Mouse (Mus musculus): ENCODE results near the gene Cyfip1. TPM values are rescaled to one million over a fixed set of nuclear protein-coding genes. Genes with fewer than 3 reads are reported as not detected.

Gene Cyfip1
- polyA plus RNA-seq, 1 experiment = 38.3 TPM

DNA sequence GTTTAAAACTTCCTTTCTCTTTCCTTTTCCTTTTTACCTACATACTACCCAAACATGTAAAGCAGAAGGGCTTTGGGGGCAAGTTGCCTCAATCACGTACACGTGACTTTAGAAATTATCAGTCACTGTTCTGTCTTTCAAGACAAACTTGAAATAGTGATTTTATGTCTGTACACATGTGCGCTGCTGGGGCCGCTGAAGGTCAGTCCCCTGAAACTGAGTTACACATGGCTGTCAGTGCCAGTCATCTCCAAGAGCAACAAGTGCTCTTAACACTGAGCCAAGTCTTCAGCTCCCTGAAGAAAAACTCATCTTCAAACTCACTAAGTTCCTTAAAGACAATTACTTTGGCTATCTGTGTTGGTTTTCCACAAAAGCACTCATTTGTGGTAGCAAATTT is 116.4 kb downstream of the Cyfip1 start:
- no peak for DNase-seq (ENCODE audit: low read depth)
- TF ChIP-seq CTCF (IDR thresholded peaks at IDR 0.05; ENCODE audit: borderline replicate concordance, extremely low read depth, insufficient read depth, insufficient read length) (no peak), POLR2A (IDR thresholded peaks at IDR 0.05; ENCODE audit: borderline replicate concordance, extremely low read depth, insufficient read depth, insufficient read length, poor library complexity, severe bottlenecking) (no peak)

DNA sequence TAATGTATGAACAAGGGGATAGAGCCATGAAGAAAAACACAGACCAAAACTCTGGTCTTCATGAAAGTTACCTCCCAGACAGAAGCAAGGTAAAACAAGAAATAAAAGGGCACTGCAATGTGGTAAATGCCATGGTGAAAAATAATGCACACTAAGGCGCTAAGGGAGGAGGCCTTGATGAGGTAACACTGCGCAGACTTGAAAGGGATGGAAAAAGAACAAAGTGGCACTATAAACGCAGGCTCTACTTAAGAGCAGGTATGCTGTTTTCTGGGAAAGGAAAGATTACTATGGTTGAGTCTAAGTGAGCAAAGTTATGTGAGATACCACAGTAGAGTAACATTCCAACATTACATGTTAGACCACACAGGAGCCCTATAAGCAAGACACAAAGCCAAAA is 118.3 kb downstream of the Cyfip1 start:
- no peak for DNase-seq (ENCODE audit: low read depth)
- TF ChIP-seq CTCF (IDR thresholded peaks at IDR 0.05; ENCODE audit: borderline replicate concordance, extremely low read depth, insufficient read depth, insufficient read length) (no peak), POLR2A (IDR thresholded peaks at IDR 0.05; ENCODE audit: borderline replicate concordance, extremely low read depth, insufficient read depth, insufficient read length, poor library complexity, severe bottlenecking) (no peak)

DNA sequence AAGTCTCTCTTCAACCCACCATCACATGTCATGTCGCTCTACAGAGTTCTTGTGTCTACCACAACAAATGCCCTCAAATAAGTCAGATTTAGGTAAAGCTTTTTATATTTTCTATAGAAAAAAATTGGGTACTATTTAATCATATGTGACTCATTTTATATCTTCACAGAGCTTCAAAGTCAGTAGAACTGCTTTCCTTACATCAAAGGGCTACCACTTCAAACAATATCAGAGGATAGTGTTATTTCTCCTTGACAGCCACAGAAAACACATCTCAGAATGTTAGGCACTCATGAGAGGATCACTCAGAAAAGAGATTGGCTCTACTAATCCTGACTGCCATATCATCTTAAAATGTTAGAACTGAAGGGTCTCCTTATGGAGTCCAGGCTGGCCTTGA is 119.0 kb downstream of the Cyfip1 start:
- TF ChIP-seq CTCF (IDR thresholded peaks at IDR 0.05; ENCODE audit: borderline replicate concordance, extremely low read depth, insufficient read depth, insufficient read length) (no peak), POLR2A (IDR thresholded peaks at IDR 0.05; ENCODE audit: borderline replicate concordance, extremely low read depth, insufficient read depth, insufficient read length, poor library complexity, severe bottlenecking) (no peak)
- DNase-seq (ENCODE audit: low read depth) = no peak

DNA sequence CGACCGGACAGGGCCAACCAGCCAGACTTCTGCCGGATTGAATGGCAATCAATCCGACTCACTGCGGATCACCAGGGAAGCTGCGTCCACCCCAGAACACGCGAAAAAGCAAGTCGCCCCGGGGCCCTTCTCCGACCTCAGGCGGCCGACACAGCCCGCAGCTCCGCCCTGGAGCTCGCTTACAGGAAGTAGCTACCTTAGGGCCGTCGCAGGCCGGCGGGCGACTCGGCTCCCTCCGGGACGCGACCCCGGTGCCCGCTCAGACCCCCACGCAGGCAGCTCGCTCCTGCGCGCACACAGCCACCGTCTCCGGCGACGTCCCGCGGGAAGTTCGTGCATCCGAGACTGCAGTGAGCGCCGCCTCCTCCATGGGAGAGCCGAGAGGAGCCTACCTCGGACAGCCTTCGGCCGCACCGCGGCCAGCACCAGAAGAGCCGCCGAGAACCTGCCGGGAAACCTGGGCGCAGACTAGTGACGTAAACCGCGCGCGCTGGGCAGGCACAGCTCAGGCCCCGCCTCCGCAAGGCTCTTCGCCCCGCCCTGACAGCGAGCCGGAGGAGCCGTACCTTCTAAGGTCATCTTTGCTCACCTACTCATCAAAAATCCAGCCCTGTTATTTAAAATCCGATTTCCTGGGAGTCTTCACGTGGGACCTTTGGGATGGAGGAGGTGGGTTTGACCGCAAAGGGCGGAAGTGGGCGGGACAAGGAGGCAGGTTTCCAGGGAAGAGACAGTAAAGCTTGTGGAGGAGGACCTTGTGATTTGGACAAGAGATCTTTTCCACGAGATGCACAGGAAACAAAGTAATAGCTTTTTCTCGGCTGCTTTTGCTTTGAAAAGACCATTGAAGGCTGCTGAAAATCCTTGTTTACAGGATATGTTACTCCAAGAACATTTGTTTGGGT is 120.7 kb downstream of the Cyfip1 start, which contains the start of gene Nipa2:
Gene Nipa2 (minus strand): TSS at position 473 of the 905 bp plus-strand sequence.
- peak; percentile 97 for DNase-seq (ENCODE audit: low read depth)
- TF ChIP-seq POLR2A (IDR thresholded peaks at IDR 0.05; ENCODE audit: borderline replicate concordance, extremely low read depth, insufficient read depth, insufficient read length, poor library complexity, severe bottlenecking) (peak; percentile 53; the same call in 1 of the 2 replicates), CTCF (IDR thresholded peaks at IDR 0.05; ENCODE audit: borderline replicate concordance, extremely low read depth, insufficient read depth, insufficient read length) (no peak)

DNA sequence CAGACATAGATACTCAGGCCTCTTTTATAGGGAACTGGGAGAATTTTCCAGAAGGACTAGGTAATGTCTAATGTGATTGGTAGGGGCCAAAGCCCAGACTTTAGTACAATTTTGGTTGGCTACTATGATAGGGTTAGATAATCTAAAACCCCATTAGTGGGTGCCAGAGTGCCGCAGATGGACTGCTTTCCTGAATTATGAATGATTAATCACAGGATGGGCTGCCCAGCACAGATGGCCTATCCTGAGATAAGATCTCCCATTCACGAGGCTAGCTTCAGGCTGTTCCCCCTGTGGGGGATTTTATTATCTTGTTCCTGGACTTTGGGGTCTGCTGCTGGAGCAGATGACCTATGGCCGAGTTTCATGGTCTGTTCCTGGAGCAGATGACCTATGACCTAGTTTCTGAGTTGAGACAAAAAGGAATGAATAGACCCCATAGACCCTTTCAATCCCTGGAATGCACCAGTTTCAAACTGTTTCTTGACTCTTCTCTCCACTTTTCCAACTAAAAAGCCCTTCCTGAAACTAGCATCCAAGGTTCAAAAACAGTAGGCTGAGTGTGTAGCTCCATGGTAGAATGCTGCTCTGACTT is 125.4 kb downstream of the Cyfip1 start:
- TF ChIP-seq CTCF (IDR thresholded peaks at IDR 0.05; ENCODE audit: borderline replicate concordance, extremely low read depth, insufficient read depth, insufficient read length) = no peak
- no peak for TF ChIP-seq POLR2A (IDR thresholded peaks at IDR 0.05; ENCODE audit: borderline replicate concordance, extremely low read depth, insufficient read depth, insufficient read length, poor library complexity, severe bottlenecking)
- no peak for DNase-seq (ENCODE audit: low read depth)

DNA sequence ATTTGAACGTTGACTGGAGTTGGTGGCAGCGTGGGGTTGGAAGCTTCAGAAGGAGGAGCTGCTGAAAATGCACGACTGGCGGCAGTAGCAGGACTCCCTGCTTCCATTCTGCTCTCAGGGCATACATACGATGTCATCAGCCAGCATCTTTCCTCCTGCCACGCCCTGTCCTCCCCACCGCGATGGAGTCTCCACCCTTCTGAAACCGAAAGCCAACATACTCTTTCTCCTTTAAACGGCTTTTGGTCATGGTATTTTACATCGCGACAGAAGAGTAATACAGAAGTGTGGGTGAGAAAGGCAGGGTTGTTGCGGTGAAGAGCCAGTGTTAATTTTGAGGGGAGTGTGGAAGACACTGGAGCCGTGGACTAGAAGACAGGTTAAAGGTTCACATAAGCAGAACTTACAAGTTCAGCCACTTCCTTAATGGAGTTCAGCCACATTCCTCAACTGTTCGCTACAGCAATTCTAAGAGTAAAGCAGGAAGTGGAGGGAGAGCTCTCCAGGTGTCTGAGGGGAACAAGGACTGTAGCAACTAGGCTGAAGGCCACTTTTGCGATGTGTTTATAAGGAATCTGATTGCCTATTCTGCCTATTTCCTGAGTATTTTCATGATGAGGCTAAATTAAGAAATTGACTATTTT is 126.8 kb downstream of the Cyfip1 start:
- DNase-seq (ENCODE audit: low read depth) = peak; percentile 7
- TF ChIP-seq CTCF (IDR thresholded peaks at IDR 0.05; ENCODE audit: borderline replicate concordance, extremely low read depth, insufficient read depth, insufficient read length) = no peak
- no peak for TF ChIP-seq POLR2A (IDR thresholded peaks at IDR 0.05; ENCODE audit: borderline replicate concordance, extremely low read depth, insufficient read depth, insufficient read length, poor library complexity, severe bottlenecking)

DNA sequence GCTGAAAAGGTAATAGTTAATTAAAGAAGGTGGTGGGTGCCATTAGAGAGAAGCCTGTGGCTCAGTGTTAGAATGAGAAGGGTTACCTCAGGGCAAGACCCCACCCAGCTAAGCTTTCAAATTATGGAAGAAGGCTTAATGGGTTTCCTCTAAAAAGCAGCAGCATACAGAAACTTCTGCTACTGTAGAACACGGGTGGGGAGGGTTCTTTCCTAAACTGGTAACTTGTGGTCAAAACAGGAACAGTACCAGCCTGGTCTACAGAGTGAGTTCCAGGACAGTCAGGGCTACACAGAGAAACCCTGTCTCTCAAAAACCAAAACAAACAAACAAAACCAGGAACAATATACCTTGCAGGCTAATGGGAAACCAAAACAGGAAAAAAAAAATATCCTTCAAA is 127.9 kb downstream of the Cyfip1 start:
- TF ChIP-seq POLR2A (IDR thresholded peaks at IDR 0.05; ENCODE audit: borderline replicate concordance, extremely low read depth, insufficient read depth, insufficient read length, poor library complexity, severe bottlenecking) (no peak), CTCF (IDR thresholded peaks at IDR 0.05; ENCODE audit: borderline replicate concordance, extremely low read depth, insufficient read depth, insufficient read length) (no peak)
- DNase-seq (ENCODE audit: low read depth) = no peak

DNA sequence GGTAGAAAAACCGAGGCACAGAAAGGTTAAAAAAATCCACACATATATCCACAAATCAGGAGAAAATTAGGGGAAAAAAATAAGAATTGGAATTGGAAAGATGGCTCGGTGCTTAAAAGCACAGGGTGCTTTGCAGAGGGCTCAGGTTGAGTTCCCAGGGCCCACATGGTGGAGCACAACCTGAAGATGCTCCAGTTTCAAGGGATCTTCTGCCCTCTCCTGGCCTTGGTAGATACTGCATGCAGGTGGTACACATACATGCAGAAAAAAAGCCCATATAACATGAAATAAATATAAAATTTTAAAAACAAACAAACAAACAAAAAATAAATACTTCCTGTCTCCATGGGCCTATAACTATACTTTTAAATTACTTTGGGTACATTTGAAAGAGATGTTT is 132.9 kb downstream of the Cyfip1 start:
- TF ChIP-seq CTCF (IDR thresholded peaks at IDR 0.05; ENCODE audit: borderline replicate concordance, extremely low read depth, insufficient read depth, insufficient read length) = 0 out of 2 replicates have a peak, but pooled peaks have one; percentile 9
- TF ChIP-seq POLR2A (IDR thresholded peaks at IDR 0.05; ENCODE audit: borderline replicate concordance, extremely low read depth, insufficient read depth, insufficient read length, poor library complexity, severe bottlenecking) = no peak
- no peak for DNase-seq (ENCODE audit: low read depth)

DNA sequence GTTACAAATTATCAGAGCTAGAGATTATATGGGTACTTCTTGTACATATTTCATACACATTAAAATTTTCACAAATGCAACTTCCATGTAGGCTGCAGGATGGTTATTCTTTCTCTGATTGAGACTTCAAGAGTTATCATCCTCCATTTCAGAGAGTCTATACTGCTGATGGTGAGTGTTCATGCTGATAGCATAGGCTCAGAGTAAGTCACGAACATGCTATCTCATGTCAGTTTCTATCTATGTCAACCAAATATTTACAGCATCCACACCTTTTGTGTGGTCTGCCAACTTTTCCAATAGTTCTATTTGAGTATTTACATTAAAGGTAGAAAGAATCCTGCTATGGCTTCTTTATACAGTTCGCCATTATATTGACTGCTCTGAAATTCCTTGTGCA is 140.0 kb downstream of the Cyfip1 start:
- no peak for DNase-seq (ENCODE audit: low read depth)
- TF ChIP-seq POLR2A (IDR thresholded peaks at IDR 0.05; ENCODE audit: borderline replicate concordance, extremely low read depth, insufficient read depth, insufficient read length, poor library complexity, severe bottlenecking) (no peak), CTCF (IDR thresholded peaks at IDR 0.05; ENCODE audit: borderline replicate concordance, extremely low read depth, insufficient read depth, insufficient read length) (no peak)

Other genes starting within 250 kb of the Cyfip1 start
- 1.2 and 1.8 TPM in 2 replicates for gene Siglech, start 73.6 kb upstream of the Cyfip1 start, polyA plus RNA-seq (2012; rRNA removed)
- gene Tubgcp5, start 47.6 kb upstream of the Cyfip1 start, polyA plus RNA-seq (2012; rRNA removed) = 22.4 and 23.0 TPM in 2 replicates
- gene Nipa2, start 120.7 kb downstream of the Cyfip1 start, polyA plus RNA-seq (2012; rRNA removed) = 24.2 and 28.3 TPM in 2 replicates
- 18.4 and 21.6 TPM in 2 replicates for gene Nipa1, start 178.2 kb downstream of the Cyfip1 start, polyA plus RNA-seq (2012; rRNA removed)
- gene Herc2, start 208.5 kb downstream of the Cyfip1 start, polyA plus RNA-seq (2012; rRNA removed) = 30.3 and 39.8 TPM in 2 replicates